Mouse (Mus musculus) neural tube, embryonic 13.5 days (tissue): ENCODE data around the gene Plekha5. TPM values are rescaled to one million over a fixed set of nuclear protein-coding genes. Genes with fewer than 3 reads are reported as not detected.

Experiments
- ATAC-seq: fragments of 200-750 bp; cut with Nextera tagmentation; 2 replicates; pipeline ENCODE4 v1.8.0; 2017; ENCODE audit warnings: low read depth, mild to moderate bottlenecking, moderate TSS enrichment, moderate library complexity
- H3K27ac ChIP-seq: fragments of 300-500 bp; sonication (generic); replicated peaks from 2 replicates; pipeline ENCODE4 v1.5.1; 2015; ENCODE audit warnings: moderate library complexity, mild to moderate bottlenecking, inconsistent platforms
- H3K27me3 ChIP-seq: fragments of 300-500 bp; sonication (generic); 2 replicates; pipeline ENCODE4 v1.6.1; 2015; ENCODE audit warnings: mild to moderate bottlenecking, inconsistent platforms
- H3K36me3 ChIP-seq: fragments of 300-500 bp; sonication (generic); 2 replicates; pipeline ENCODE4 v1.6.1; 2015; ENCODE audit warnings: mild to moderate bottlenecking, inconsistent platforms
- H3K4me1 ChIP-seq: fragments of 300-500 bp; sonication (generic); replicated peaks from 2 replicates; pipeline ENCODE4 v1.6.1; 2015; ENCODE audit warnings: inconsistent platforms
- H3K4me2 ChIP-seq: fragments of 300-500 bp; sonication (generic); 2 replicates; pipeline ENCODE4 v1.6.1; 2015; ENCODE audit warnings: inconsistent platforms, mild to moderate bottlenecking, moderate library complexity
- H3K4me3 ChIP-seq: fragments of 300-500 bp; sonication (generic); 2 replicates; pipeline ENCODE4 v1.5.1; 2015; ENCODE audit warnings: mild to moderate bottlenecking, inconsistent platforms
- H3K9ac ChIP-seq: fragments of 300-500 bp; sonication (generic); 2 replicates; pipeline ENCODE4 v1.6.1; 2015; ENCODE audit warnings: moderate library complexity, mild to moderate bottlenecking, inconsistent platforms
- H3K9me3 ChIP-seq: fragments of 300-500 bp; sonication (generic); 2 replicates; pipeline ENCODE4 v1.6.1; 2016; ENCODE audit warnings: inconsistent platforms
- WGBS: fragments of 180-500 bp; shearing (Covaris S2); methylation state at CpG from one replicate; pipeline ENCODE4 v1.1.7; 2015; 5-methylcytosine and 5-hydroxymethylcytosine counted together
- polyA plus RNA-seq: library from polyadenylated mRNA; unstranded; fragments of >200 nt; fragmentation: Nextera tagmentation; extraction: Ambion mirVana; gene quantifications from 2 replicates; pipeline ENCODE4 v1.2.1, GENCODE M21; 2015

Gene Plekha5
- polyA plus RNA-seq, 1 experiment from 2014 or later, result 49.5 TPM

DNA sequence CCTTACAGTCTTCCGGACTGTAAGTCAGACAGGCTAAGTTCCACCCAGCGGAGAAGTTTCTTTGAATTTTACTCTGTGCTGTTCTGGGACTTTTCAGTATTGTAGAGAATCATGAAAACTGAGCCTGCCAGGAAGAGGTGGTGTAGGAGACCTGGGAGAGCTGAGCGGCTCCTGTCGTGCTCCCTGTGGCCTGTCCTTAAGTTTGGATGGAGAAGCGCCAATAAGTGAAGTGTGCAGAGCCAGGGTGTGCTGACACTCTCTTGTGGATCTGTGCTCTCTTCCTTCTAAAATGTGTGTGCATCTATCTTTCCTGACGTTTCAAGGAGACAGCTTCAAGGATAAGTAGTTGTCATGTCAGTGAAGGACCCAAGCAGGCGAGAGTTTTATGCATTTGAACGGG is 5.4 kb downstream of the Plekha5 start:
- Histone ChIP-seq H3K4me2 (no peak overlapping the region), H3K9ac (no peak overlapping the region), H3K9me3 (no peaks in the 10 kb centered on the region), H3K27ac (no peak overlapping the region), H3K36me3 (peaks cover 45% of the 10 kb centered on the region), H3K4me3 (no peak overlapping the region), H3K4me1 (peaks cover 30% of the 10 kb centered on the region), H3K27me3 (no peaks in the 10 kb centered on the region)
- WGBS, result 82% methylated on average over 8 of the region's 8 CpGs
- ATAC-seq, result no peak

DNA sequence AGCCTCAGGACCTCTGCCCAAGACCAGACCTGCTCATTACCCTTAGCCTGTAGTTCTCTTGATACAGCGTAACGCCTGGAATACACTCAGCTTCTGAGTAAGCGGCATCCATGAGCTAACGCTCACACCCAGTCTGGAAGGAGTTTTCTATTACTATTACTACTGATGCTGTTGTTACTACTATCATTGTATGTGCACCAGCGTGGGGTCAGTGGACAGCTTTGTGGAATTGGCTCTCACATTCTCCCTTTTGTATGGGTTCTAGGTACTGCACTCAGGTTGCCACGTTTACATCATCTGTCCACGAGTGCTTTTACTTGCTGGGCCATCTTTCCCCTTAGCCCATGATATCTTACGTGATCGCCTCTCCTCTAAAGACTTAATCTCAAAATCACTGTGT is 8.5 kb downstream of the Plekha5 start:
- H3K36me3 ChIP-seq, result peaks cover 45% of the 10 kb centered on the region
- no peak overlapping the region for H3K9ac ChIP-seq
- H3K4me3 ChIP-seq, result no peak overlapping the region
- ATAC-seq, result no peak
- H3K4me1 ChIP-seq, result peaks cover 9% of the 10 kb centered on the region
- H3K9me3 ChIP-seq, result no peaks in the 10 kb centered on the region
- no peaks in the 10 kb centered on the region for H3K27me3 ChIP-seq
- no peak overlapping the region for H3K27ac ChIP-seq
- 98% methylated on average over 9 of the region's 9 CpGs for WGBS
- no peak overlapping the region for H3K4me2 ChIP-seq

GRCm38 (mm10) chr6:140443374-140443773 is 19.5 kb downstream of the Plekha5 start:
- no peak overlapping the region for H3K4me3 ChIP-seq

DNA sequence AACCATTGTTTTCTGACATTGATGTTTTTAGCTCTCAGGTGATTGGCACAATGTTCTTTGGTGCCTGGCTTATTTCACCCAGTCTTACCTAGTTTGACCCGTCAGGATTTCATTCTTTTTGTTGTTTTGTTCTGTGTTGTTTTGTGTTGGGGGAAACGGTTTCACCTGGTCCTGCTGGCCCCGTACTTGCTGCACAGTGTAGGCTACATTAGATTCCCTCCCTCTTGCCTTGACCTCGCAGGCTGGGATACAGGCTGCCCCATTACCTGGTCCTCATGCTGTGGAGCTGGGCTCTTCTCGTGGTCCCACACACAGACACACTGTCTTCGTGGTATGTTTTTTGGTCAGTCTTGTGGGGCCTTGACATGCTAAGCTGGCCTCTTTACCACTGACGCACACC is 20.3 kb downstream of the Plekha5 start:
- H3K4me2 ChIP-seq, result no peak overlapping the region
- peak overlapping the region; percentile 63; the same call in 1 of the 2 replicates for H3K27ac ChIP-seq
- H3K9me3 ChIP-seq, result no peaks in the 10 kb centered on the region
- peak overlapping the region; percentile 34; the same call in 1 of the 2 replicates for H3K9ac ChIP-seq
- no peaks in the 10 kb centered on the region for H3K36me3 ChIP-seq
- H3K4me3 ChIP-seq, result no peak overlapping the region
- peaks cover 27% of the 10 kb centered on the region for H3K4me1 ChIP-seq
- H3K27me3 ChIP-seq, result no peaks in the 10 kb centered on the region
- ATAC-seq, result no peak
- 73% methylated on average over 7 of the region's 7 CpGs for WGBS

More at GRCm38 (mm10) chr6:140443374-140443773, 19.5 kb downstream of the Plekha5 start:
- H3K9me3 ChIP-seq, result no peaks in the 10 kb centered on the region
- 89% methylated on average over 5 of the region's 5 CpGs for WGBS
- H3K27ac ChIP-seq, result no peak overlapping the region
- no peaks in the 10 kb centered on the region for H3K36me3 ChIP-seq
- peaks cover 27% of the 10 kb centered on the region for H3K4me1 ChIP-seq
- no peak overlapping the region for H3K9ac ChIP-seq
- ATAC-seq, result no peak
- no peaks in the 10 kb centered on the region for H3K27me3 ChIP-seq
- no peak overlapping the region for H3K4me2 ChIP-seq

GRCm38 (mm10) chr6:140444855-140445465 is 21.1 kb downstream of the Plekha5 start:
- 11% methylated on average over 10 of the region's 10 CpGs for WGBS
- H3K9me3 ChIP-seq, result no peaks in the 10 kb centered on the region
- H3K36me3 ChIP-seq, result no peaks in the 10 kb centered on the region
- H3K27ac ChIP-seq, result peak overlapping the region; percentile 63
- peak overlapping the region; percentile 30 for H3K4me2 ChIP-seq
- peak; percentile 77 for ATAC-seq
- no peaks in the 10 kb centered on the region for H3K27me3 ChIP-seq
- H3K4me1 ChIP-seq, result peaks cover 27% of the 10 kb centered on the region
- H3K9ac ChIP-seq, result peak overlapping the region; percentile 61
- no peak overlapping the region for H3K4me3 ChIP-seq

- Histone ChIP-seq H3K36me3 (peaks cover 8% of the 10 kb centered on the region; the same call in 1 of the 2 replicates), H3K9me3 (no peaks in the 10 kb centered on the region), H3K4me2 (no peak overlapping the region), H3K27ac (no peak overlapping the region), H3K9ac (no peak overlapping the region), H3K4me3 (no peak overlapping the region), H3K4me1 (peaks cover 20% of the 10 kb centered on the region), H3K27me3 (no peaks in the 10 kb centered on the region)
- no peak for ATAC-seq
- 87% methylated on average over 21 of the region's 21 CpGs for WGBS
Observed at GRCm38 (mm10) chr6:140448010-140448739, 24.3 kb downstream of the Plekha5 start.

DNA sequence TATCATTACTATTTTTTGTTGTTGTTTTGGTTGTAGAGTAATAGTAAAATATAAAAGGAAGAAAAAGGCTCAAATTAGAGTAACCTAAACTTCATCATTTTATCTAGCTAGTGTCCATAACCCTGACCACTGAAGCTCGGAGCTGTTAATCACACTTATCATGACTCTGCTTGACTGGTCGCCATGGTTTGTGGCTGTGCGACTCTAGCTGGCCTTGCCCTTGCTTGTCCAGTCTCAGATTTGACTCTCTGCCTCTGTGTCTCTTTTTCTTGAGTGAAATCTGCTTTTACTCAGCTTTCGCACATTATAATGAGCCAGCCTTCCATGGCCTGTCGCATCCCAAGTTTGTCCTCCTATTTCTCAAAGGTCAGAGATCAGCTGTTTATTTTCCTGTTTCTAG is 26.8 kb downstream of the Plekha5 start:
- ATAC-seq, result no peak
- peaks cover 12% of the 10 kb centered on the region; the same call in 1 of the 2 replicates for H3K36me3 ChIP-seq
- no peak overlapping the region for H3K4me2 ChIP-seq
- no peaks in the 10 kb centered on the region for H3K4me1 ChIP-seq
- H3K27me3 ChIP-seq, result no peaks in the 10 kb centered on the region
- 90% methylated on average over 5 of the region's 5 CpGs for WGBS
- H3K4me3 ChIP-seq, result no peak overlapping the region
- H3K9ac ChIP-seq, result no peak overlapping the region
- no peak overlapping the region for H3K27ac ChIP-seq
- no peaks in the 10 kb centered on the region for H3K9me3 ChIP-seq

- no peak for ATAC-seq
- 97% methylated on average over 8 of the region's 8 CpGs for WGBS
- Histone ChIP-seq H3K4me3 (no peak overlapping the region), H3K9ac (no peak overlapping the region), H3K4me1 (peaks cover 11% of the 10 kb centered on the region), H3K9me3 (no peaks in the 10 kb centered on the region), H3K4me2 (no peak overlapping the region), H3K27ac (no peak overlapping the region), H3K36me3 (peaks cover 12% of the 10 kb centered on the region; the same call in 1 of the 2 replicates), H3K27me3 (no peaks in the 10 kb centered on the region)
Observed at GRCm38 (mm10) chr6:140452736-140453135, 28.9 kb downstream of the Plekha5 start.

GRCm38 (mm10) chr6:140453454-140453853 is 29.6 kb downstream of the Plekha5 start:
- Histone ChIP-seq H3K27ac (no peak overlapping the region), H3K4me1 (peaks cover 11% of the 10 kb centered on the region), H3K36me3 (peaks cover 12% of the 10 kb centered on the region; the same call in 1 of the 2 replicates), H3K4me2 (no peak overlapping the region), H3K27me3 (no peaks in the 10 kb centered on the region), H3K4me3 (no peak overlapping the region), H3K9me3 (no peaks in the 10 kb centered on the region), H3K9ac (no peak overlapping the region)
- ATAC-seq, result no peak
- WGBS, result 93% methylated on average over 5 of the region's 5 CpGs

- Histone ChIP-seq H3K4me2 (no peak overlapping the region), H3K36me3 (peaks cover 12% of the 10 kb centered on the region; the same call in 1 of the 2 replicates), H3K9me3 (no peaks in the 10 kb centered on the region), H3K27ac (no peak overlapping the region), H3K4me1 (peaks cover 15% of the 10 kb centered on the region), H3K4me3 (no peak overlapping the region), H3K27me3 (no peaks in the 10 kb centered on the region), H3K9ac (no peak overlapping the region)
- 94% methylated on average over 3 of the region's 3 CpGs for WGBS
- no peak for ATAC-seq
Observed at GRCm38 (mm10) chr6:140454388-140454787, 30.5 kb downstream of the Plekha5 start.

DNA sequence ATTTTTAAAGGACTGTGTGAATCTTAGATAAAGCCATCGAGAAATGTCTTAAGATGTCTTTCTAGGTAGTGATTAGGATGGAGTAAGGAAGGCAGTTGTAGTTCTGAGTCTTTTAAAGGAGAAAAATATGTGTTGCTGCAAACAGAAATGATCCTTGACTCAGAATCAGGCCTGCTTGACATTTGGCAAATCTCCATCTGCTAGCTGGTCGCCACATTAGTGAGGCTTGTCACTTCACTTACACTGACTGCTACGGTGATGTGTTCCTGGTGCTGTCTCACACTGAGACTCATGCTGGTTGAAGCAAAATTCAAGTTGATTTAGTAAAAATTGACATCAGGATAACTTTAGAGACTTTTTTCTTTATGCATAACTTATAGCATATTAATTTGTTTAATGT is 32.0 kb downstream of the Plekha5 start:
- peaks cover 9% of the 10 kb centered on the region; the same call in 1 of the 2 replicates for H3K36me3 ChIP-seq

DNA sequence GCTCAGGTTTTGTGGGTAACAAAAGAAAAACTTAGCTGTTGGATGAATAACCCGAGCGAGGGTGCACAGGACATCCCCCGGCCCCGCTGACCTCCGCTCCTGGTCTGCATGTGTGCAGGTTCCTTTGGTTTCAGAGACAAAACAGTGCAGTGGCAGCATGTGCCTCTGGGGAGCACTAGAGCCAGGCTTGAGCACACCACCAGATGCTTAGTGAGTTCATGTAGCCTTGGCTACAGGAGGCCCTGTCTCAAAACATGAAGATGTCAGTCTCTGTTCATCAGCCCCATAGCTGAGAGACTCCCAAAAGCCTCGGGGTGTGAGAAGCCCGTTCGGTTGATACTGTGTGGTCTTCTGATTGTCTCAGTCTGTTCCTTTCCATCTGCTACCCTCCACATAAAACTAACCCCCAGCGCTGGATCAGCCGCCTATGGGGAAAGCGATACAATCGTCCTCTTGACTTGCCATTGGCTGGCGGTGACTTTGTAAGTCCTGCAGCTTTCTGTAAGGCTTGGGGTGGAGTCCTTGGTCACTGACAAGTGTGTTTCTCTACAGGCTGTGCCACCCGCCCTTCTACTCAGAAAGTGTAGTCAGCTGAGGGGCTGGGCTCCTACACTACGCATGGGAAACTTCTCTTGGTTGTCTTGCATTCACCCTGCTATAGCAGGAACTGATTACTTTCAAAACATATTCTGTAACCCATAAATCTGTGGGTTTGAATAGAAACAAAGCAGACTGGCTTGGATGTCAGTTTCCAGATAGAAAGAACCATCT is 32.7 kb downstream of the Plekha5 start:
- Histone ChIP-seq H3K9me3 (no peaks in the 10 kb centered on the region), H3K9ac (no peak overlapping the region), H3K4me2 (no peak overlapping the region), H3K36me3 (peaks cover 9% of the 10 kb centered on the region; the same call in 1 of the 2 replicates), H3K4me1 (peaks cover 26% of the 10 kb centered on the region), H3K27me3 (no peaks in the 10 kb centered on the region), H3K4me3 (no peak overlapping the region), H3K27ac (no peak overlapping the region)
- WGBS, result 75% methylated on average over 15 of the region's 15 CpGs
- ATAC-seq, result no peak

More for the DNA sequence above, 32.0 kb downstream of the Plekha5 start:
- H3K9ac ChIP-seq, result no peak overlapping the region
- WGBS, result 61% methylated on average over 3 of the region's 3 CpGs
- H3K4me2 ChIP-seq, result no peak overlapping the region
- no peaks in the 10 kb centered on the region for H3K9me3 ChIP-seq
- no peak overlapping the region for H3K27ac ChIP-seq
- H3K27me3 ChIP-seq, result no peaks in the 10 kb centered on the region
- ATAC-seq, result no peak
- H3K4me1 ChIP-seq, result peaks cover 23% of the 10 kb centered on the region
- no peak overlapping the region for H3K4me3 ChIP-seq
